Mouse (Mus musculus) cerebellum, adult (tissue): ENCODE results near the gene Ifit3.
"Not testable (repeated sequence)": the region's sequence is repeated elsewhere in the genome, so short reads cannot be mapped to it uniquely, and the experiment has no call there.

Experiments
- ATAC-seq: cut with Nextera tagmentation; 2 replicates; pipeline ENCODE4 v1.9.2; 2017; ENCODE audit warnings: mild to moderate bottlenecking, moderate library complexity, mixed read lengths; ENCODE audit not compliant: insufficient number of reproducible peaks, low FRiP score, low TSS enrichment

Gene Ifit3

DNA sequence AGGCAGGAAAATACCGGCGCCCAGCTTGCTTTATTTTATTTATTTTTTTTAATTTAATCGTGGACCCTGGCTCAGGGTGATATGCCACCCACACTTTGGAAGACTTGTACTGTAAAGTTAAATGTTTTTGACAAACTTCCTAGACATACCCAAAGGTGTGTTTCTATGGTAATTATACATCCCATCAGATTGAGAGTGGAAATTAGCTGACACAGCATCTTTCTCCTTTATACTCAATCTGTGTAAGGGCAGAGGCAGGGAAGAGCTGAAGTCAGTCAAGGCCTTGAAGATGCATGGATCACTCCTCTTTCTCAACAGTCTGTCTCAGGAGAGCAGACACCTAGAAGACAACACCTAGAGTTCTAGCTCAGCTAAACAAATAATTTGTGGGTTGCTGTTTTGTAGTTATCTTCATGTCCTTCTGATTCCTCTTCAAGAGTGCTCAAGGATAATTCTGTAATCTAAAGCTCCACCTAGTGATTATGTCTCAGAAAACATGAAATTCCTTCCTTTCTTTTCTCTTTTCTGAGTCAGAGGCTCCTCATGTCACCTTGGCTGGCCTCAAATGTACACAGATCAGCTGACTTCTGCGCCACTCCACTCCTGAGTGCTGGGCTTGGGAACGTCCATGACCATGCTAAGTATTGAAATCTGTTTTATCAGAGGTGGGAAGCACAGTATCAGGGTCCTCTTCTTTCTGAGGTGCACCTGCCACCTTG lies 2.6 kb downstream of the Ifit3 start:
- not testable (repeated sequence) for ATAC-seq

DNA sequence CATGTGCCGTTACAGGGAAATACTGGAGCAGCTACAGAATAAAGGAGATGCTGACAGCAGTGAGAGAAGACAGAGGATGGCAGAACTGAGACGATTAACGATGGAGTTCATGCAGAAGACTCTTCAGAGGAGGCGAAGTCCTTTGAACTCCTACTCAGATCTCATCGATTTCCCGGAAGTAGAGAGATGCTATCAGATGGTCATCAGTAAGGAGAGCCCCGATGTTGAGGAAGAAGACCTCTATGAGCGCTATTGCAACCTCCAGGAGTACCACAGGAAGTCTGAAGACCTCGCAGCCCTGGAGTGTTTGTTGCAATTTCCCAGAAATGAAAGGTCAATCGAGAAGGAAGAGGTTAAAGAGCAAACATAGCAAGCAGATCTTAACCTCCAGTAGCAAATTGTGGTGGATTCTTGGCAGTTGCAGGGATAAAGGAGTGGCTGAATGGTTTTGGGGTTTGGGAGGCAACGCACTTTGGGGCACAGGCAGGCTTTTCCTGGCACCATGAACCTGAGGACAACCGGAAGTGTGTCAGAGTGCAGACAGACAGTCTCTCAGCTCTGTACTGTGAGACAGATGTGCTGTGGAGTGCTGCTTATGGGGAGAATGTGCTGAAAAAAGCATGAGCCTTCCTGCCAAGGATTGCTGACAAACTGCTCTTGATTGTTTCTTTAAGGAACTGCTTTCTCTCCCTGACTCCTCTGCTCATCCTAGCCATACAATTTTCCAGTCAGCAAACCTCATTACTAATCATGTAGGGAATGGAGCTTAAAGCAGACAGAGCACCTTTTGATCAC lies 4.8 kb downstream of the Ifit3 start:
- ATAC-seq = not testable (repeated sequence)

- no peak for ATAC-seq
Measured at GRCm38 (mm10) chr19:34588959-34589358, 5.6 kb downstream of the Ifit3 start.

DNA sequence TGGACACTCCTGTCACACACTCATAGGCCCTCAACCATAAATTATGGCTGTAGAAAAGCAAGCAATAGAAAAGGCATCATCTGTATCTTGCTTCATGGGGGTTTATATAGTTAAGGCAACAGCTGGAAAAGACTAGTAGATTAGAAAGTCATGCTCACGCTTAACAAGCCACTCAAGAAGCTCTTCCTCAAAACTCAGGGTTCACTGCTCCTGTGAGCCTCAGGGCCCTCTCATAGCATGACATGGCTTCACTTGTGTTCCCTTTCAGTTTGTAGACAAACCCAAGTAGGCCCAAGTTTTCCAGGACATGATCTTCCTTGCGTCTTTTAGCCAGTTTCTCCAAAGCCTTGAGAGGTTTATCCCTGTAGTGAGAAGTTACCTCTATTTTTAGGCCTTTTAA lies 10.1 kb downstream of the Ifit3 start:
- no peak for ATAC-seq

- not testable (repeated sequence) for ATAC-seq
Measured at GRCm38 (mm10) chr19:34594523-34594922, 11.2 kb downstream of the Ifit3 start.

- no peak for ATAC-seq
Measured at GRCm38 (mm10) chr19:34596811-34597210, 13.5 kb downstream of the Ifit3 start.

GRCm38 (mm10) chr19:34598341-34598740 lies 15.0 kb downstream of the Ifit3 start:
- 0 out of 2 replicates have a peak, but pooled peaks have one; percentile 51 for ATAC-seq

DNA sequence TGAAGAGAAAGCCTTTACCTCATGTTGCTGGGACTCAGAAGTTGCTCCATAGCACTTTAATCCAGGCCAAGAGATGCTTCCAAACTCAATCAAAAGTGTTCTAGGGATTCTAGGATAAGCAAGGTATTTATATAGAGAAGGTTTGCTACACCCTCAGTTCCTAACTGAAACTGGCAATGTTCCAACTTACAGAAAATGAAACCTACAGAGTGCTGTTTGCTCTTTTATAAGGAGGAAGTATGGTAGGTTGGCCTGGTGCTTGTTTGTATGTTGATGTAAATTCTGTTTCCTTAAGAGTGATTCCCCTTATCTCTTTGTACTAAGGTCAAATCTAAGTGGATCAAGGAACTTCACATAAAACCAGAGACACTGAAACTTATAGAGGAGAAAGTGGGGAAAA lies 15.9 kb downstream of the Ifit3 start:
- ATAC-seq = not testable (repeated sequence)

GRCm38 (mm10) chr19:34601888-34602287 lies 18.6 kb downstream of the Ifit3 start, which contains the start of gene Ifit1bl1:
TSS of gene Ifit1bl1 (minus strand) at chr19:34601956.
- ATAC-seq = not testable (repeated sequence)

- no peak for ATAC-seq
Measured at GRCm38 (mm10) chr19:34605472-34605871, 22.1 kb downstream of the Ifit3 start.

DNA sequence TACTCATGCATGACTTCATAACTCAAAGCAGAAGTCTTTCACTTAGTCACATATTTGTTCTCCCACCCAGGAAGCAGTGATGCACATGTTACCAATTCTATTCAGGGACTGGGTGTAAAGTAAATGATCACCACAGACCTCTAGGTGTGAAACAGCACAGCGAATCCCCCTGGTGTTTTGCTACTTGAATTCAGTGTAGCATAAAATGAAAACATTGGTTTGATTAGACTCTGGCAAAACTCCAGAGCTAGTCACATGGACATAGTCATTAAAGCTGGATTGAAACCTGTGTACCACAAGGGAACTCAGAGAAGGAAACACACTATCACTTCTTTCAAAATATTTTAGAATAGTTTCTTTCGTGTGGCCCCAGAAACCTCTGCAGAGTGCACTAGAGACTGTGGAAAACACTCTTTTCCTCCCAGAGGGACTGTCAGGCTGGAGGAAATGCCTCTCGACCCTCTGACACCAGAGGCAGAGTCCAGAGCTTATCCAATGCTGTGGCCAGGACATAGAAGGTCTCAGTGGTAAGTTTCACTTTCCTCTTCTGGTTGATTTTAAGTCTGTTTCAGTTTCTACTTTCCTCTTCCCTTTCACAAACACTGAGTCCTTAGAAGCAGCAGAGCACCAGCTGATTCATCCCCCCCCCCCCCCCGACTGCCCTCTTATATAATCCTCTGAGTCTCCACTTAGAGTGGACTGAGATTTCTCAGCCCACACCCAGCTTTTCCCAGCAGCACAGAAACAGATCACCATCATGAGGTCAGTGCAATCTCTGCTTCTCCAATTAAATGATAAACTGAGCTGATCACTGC lies 24.1 kb downstream of the Ifit3 start, which contains the start of gene Ifit3b:
Gene Ifit3b (plus strand): TSS at position 734 of the 815 bp plus-strand sequence.
- peak; percentile 38 for ATAC-seq

GRCm38 (mm10) chr19:34610118-34610517 lies 26.8 kb downstream of the Ifit3 start:
- not testable (repeated sequence) for ATAC-seq

- ATAC-seq = not testable (repeated sequence)
Measured at GRCm38 (mm10) chr19:34612243-34613001, 29.1 kb downstream of the Ifit3 start.

GRCm38 (mm10) chr19:34620871-34621270 lies 37.5 kb downstream of the Ifit3 start:
- no peak for ATAC-seq

- no peak for ATAC-seq
Measured at GRCm38 (mm10) chr19:34623781-34624180, 40.5 kb downstream of the Ifit3 start.

GRCm38 (mm10) chr19:34624663-34625062 lies 41.3 kb downstream of the Ifit3 start:
- ATAC-seq = no peak

DNA sequence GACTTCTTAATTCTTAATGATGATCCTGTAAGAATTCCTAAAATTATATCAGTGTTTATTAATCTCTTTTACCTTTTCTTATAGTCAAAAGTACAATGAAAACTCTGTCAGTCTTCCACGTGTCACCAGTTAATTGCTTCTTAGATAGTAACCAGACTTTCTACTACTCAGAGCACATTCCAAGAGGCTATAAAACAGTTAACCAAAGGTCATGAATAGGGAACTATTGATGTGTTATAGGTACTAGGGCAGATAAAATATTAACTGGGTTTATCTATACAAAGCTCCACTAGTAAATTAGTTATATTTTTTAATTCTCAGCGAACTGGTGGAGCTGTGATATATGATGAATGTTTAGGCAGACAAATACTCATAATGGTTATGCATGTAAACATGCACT lies 44.2 kb downstream of the Ifit3 start:
- ATAC-seq = no peak

DNA sequence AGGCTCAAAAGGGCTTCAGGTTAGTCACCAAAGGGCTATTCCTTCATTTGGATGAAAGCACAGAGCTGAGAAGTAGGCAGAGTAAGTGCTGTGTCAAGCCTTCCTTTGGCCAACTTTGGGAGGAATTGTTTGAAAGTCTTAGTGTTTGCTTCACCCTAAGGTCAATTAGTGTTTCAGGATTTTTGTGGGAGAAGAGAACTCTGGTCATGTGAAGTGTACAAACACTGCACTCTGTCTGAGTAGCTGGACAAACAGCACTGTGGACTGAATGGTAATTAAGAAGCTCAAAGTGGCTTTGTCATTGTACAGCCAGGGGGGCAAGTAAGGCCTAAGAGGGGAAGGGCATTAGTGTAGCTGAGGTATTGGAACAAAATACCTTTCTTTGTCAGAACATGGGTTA lies 48.2 kb downstream of the Ifit3 start:
- ATAC-seq = no peak

DNA sequence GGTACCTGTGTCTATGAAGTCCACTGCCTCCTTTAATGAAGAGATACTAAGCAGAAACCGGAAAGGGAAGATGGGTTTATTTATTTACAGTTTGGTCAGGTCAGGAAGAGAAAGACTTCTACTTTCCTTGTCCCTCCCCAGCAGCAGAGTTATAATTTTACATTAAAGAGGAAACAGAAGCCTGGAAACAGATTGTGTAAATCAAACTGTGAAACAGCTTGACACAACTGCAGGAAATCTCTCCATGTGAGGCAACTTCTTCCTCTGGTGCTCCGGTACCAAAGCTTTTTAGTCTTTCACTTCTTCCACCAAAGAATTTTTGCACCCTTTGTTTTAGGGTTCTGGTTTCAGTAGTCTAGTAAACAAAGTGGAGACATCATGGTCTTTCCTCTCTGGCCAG lies 50.2 kb downstream of the Ifit3 start:
- ATAC-seq = no peak
